Mouse (Mus musculus) midbrain, embryonic 16.5 days (tissue): ENCODE measurements around the gene Rftn1. TPM values are rescaled to one million over a fixed set of nuclear protein-coding genes. Genes with fewer than 3 reads are reported as not detected.

ENCODE experiments used
- ATAC-seq: fragments of 200-750 bp; cut with Nextera tagmentation; 2 replicates; pipeline ENCODE4 v1.8.0; 2017; ENCODE audit warnings: moderate TSS enrichment
- H3K27ac ChIP-seq: fragments of 300-500 bp; sonication (generic); 2 replicates; pipeline ENCODE4 v1.5.1; 2014; ENCODE audit warnings: mild to moderate bottlenecking, low read length, mixed read lengths
- H3K27me3 ChIP-seq: fragments of 300-500 bp; sonication (generic); 2 replicates; pipeline ENCODE4 v1.6.1; 2014; ENCODE audit warnings: low read depth, low read length, mixed read lengths; ENCODE audit not compliant: control insufficient read depth, insufficient read depth
- H3K36me3 ChIP-seq: fragments of 300-500 bp; sonication (generic); 2 replicates; pipeline ENCODE4 v1.6.1; 2014; ENCODE audit warnings: mild to moderate bottlenecking, low read length, moderate library complexity, mixed read lengths; ENCODE audit not compliant: control insufficient read depth, insufficient read depth
- H3K4me1 ChIP-seq: fragments of 300-500 bp; sonication (generic); 2 replicates; pipeline ENCODE4 v1.6.1; 2014; ENCODE audit warnings: mild to moderate bottlenecking, low read length, mixed read lengths; ENCODE audit not compliant: control insufficient read depth, insufficient read depth
- H3K4me2 ChIP-seq: fragments of 300-500 bp; sonication (generic); 2 replicates; pipeline ENCODE4 v1.6.1; 2014; ENCODE audit warnings: mild to moderate bottlenecking, low read length, mixed read lengths
- H3K4me3 ChIP-seq: fragments of 300-500 bp; sonication (generic); 2 replicates; pipeline ENCODE4 v1.5.1; 2014; ENCODE audit warnings: low read depth, mild to moderate bottlenecking, low read length, moderate library complexity, mixed read lengths
- H3K9ac ChIP-seq: fragments of 300-500 bp; sonication (generic); 2 replicates; pipeline ENCODE4 v1.6.1; 2014; ENCODE audit warnings: low read depth, low read length, mixed read lengths
- H3K9me3 ChIP-seq: fragments of 300-500 bp; sonication (generic); replicated peaks from 2 replicates; pipeline ENCODE4 v1.6.1; 2014; ENCODE audit warnings: mild to moderate bottlenecking, low read length, mixed read lengths; ENCODE audit not compliant: control insufficient read depth, poor library complexity, severe bottlenecking
- WGBS: fragments of 180-500 bp; shearing (Covaris S2); extraction: QIAGEN DNeasy Blood & Tissue Kit; methylation state at CpG from one replicate; pipeline ENCODE4 v1.1.7; 2014; 5-methylcytosine and 5-hydroxymethylcytosine counted together
- polyA plus RNA-seq: library from polyadenylated mRNA; unstranded; fragments of >200 nt; fragmentation: Nextera tagmentation; extraction: Ambion mirVana; gene quantifications from 2 replicates; pipeline ENCODE4 v1.2.1, GENCODE M21; 2015

Rftn1 gene
- polyA plus RNA-seq, 1 experiment from 2014 or later = 28.2 TPM

DNA sequence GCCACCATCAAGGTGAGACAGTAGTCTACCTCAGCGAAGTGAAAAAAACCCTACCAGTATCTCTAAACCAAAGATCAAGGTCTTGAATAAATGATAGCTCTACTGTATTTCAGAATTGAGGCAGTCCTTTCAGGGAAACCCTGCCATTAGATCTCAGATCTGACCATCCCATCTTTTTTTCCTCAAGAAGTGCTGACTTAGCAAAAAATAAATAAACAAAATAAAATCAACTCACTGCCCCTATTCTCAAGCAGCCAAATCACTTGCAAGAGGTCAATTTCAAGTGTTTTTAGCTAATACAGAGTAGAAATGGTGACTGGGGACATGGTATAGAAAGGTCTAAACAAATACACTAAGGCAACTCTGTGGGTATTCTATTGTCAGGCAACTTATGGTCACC is 136.5 kb downstream of the Rftn1 start:
- no peaks in the 10 kb centered on the region for H3K9me3 ChIP-seq
- no peaks in the 10 kb centered on the region for H3K36me3 ChIP-seq
- H3K4me2 ChIP-seq = no peak overlapping the region
- no peaks in the 10 kb centered on the region for H3K27me3 ChIP-seq
- H3K9ac ChIP-seq = no peak overlapping the region
- no peak overlapping the region for H3K4me3 ChIP-seq
- H3K4me1 ChIP-seq = peaks cover 4% of the 10 kb centered on the region; the same call in 1 of the 2 replicates
- WGBS = 100% methylated on average over 1 of the region's 1 CpGs
- no peak for ATAC-seq
- H3K27ac ChIP-seq = no peak overlapping the region

GRCm38 (mm10) chr17:50052741-50053468 is 137.6 kb downstream of the Rftn1 start:
- Histone ChIP-seq H3K4me3 (no peak overlapping the region), H3K36me3 (no peaks in the 10 kb centered on the region), H3K4me1 (peaks cover 7% of the 10 kb centered on the region; the same call in 1 of the 2 replicates), H3K4me2 (no peak overlapping the region), H3K27me3 (no peaks in the 10 kb centered on the region), H3K9me3 (no peaks in the 10 kb centered on the region), H3K27ac (no peak overlapping the region), H3K9ac (no peak overlapping the region)
- no peak for ATAC-seq
- WGBS = 79% methylated on average over 7 of the region's 7 CpGs

- Histone ChIP-seq H3K36me3 (no peaks in the 10 kb centered on the region), H3K27ac (no peak overlapping the region), H3K4me3 (no peak overlapping the region), H3K9me3 (no peaks in the 10 kb centered on the region), H3K4me2 (no peak overlapping the region), H3K27me3 (no peaks in the 10 kb centered on the region), H3K9ac (no peak overlapping the region), H3K4me1 (peaks cover 5% of the 10 kb centered on the region; the same call in 1 of the 2 replicates)
- no peak for ATAC-seq
- WGBS = 87% methylated on average over 9 of the region's 9 CpGs
Observed at GRCm38 (mm10) chr17:50050456-50050855, 140.0 kb downstream of the Rftn1 start.

- peaks cover 3% of the 10 kb centered on the region; the same call in 1 of the 2 replicates for H3K4me1 ChIP-seq
- 60% methylated on average over 9 of the region's 9 CpGs for WGBS
- no peak overlapping the region for H3K9ac ChIP-seq
- peak; percentile 19; the same call in 1 of the 2 replicates for ATAC-seq
- no peaks in the 10 kb centered on the region for H3K27me3 ChIP-seq
- H3K36me3 ChIP-seq = no peaks in the 10 kb centered on the region
- no peak overlapping the region for H3K4me2 ChIP-seq
- peak overlapping the region; percentile 57 for H3K27ac ChIP-seq
- no peak overlapping the region for H3K4me3 ChIP-seq
- no peaks in the 10 kb centered on the region for H3K9me3 ChIP-seq
Observed at GRCm38 (mm10) chr17:50048209-50048608, 142.3 kb downstream of the Rftn1 start.

- Histone ChIP-seq H3K9ac (no peak overlapping the region), H3K4me2 (no peak overlapping the region), H3K36me3 (no peaks in the 10 kb centered on the region), H3K4me1 (peaks cover 3% of the 10 kb centered on the region; the same call in 1 of the 2 replicates), H3K27me3 (no peaks in the 10 kb centered on the region), H3K9me3 (no peaks in the 10 kb centered on the region), H3K4me3 (no peak overlapping the region), H3K27ac (no peak overlapping the region)
- no peak for ATAC-seq
- WGBS = 93% methylated on average over 12 of the region's 12 CpGs
Observed at GRCm38 (mm10) chr17:50047182-50047581, 143.3 kb downstream of the Rftn1 start.

DNA sequence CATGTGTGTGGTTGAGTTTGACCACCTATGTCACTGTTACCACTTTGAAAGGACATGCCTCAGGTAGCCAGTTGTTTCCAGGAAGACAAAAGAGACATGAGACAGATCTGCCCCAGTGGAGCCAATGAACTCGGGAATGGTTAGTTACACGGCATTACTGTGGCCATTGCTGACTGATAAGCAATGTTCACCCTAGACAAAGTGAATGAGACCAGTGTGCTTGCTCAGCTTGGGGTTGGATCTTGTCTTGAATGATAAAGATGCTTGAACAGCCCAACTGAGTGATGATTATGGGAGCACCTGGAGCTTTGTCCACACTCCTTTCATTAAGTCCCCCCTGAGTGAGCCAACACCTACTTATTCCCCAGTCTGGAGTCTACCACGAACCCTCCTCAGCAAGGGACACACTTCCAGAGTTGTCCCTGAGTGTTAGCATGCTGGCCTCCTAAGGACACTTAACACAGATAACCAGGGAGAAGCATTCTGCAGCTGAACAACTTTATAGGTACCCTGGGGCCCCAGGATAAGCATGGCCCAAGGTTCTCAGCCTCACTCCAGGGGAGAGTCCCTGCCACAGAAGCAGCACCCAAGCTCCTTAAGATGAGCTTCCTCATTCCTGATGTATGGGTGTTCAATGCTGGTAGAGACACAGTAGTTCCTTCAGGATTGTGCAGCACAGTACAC is 149.6 kb downstream of the Rftn1 start:
- 92% methylated on average over 3 of the region's 3 CpGs for WGBS
- Histone ChIP-seq H3K9ac (no peak overlapping the region), H3K4me3 (no peak overlapping the region), H3K36me3 (no peaks in the 10 kb centered on the region), H3K9me3 (no peaks in the 10 kb centered on the region), H3K27ac (no peak overlapping the region), H3K27me3 (no peaks in the 10 kb centered on the region), H3K4me2 (no peak overlapping the region), H3K4me1 (no peaks in the 10 kb centered on the region)
- no peak for ATAC-seq

DNA sequence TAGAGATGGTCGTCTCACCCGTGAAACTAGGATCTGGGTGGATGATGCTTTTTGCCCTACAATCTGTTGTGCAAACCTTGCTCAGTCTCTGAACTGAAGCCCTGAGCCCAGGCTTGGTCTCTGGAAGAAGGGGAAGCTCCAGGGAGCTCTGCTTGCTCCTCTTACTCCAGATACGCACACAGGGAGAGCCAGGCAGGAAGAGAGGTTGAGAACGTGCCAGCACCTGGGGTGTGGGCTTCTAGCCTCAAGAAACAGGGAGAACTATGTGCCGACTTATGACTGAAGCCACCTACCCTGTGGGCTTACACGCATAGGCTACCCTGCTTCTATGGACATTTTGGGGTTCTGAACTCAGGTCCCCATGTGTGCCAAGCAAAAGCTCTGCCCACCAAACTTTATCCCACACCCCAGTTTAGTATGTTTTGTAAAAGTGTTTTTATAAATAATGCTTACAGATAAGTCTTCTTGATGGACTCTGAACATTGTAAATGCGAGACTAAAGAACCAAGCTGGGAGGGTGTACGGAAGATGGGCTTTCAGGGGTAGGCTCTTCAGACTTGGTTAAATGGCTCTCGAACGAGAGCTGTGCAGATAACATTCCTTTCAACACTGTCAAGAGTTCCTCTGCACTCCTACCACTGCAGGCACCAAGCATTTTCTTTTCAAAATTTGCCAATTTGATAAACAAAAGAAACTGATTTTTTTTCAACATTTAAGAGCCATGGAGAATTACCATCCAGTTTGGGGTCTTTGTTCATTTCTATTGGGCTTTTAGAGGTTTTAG is 152.4 kb downstream of the Rftn1 start:
- Histone ChIP-seq H3K9ac (no peak overlapping the region), H3K4me3 (no peak overlapping the region), H3K27ac (no peak overlapping the region), H3K4me1 (no peaks in the 10 kb centered on the region), H3K36me3 (no peaks in the 10 kb centered on the region), H3K27me3 (no peaks in the 10 kb centered on the region), H3K9me3 (no peaks in the 10 kb centered on the region), H3K4me2 (no peak overlapping the region)
- no peak for ATAC-seq
- WGBS = 81% methylated on average over 10 of the region's 10 CpGs

DNA sequence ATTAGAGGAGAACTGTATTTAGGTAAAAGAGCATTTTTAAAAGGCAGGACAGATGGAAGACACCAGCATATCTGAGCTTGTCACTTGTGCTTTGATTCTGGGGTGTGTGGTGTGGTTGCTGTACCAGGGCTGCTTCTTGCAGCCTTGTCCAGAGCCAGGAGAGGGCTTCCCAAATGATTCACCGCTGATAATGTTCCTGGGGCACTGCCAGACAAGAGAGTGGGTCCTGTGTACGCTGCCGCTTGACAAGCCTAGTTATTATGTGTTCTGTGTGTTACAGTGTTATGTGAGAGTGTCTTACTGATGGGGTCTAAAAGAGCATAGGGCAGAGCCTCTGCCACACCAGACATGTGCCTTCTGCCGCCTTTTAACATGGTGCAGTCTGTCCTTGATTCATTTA is 153.1 kb downstream of the Rftn1 start:
- WGBS = 73% methylated on average over 4 of the region's 4 CpGs
- H3K4me3 ChIP-seq = no peak overlapping the region
- ATAC-seq = 0 out of 2 replicates have a peak, but pooled peaks have one; percentile 4
- no peaks in the 10 kb centered on the region for H3K27me3 ChIP-seq
- no peaks in the 10 kb centered on the region for H3K36me3 ChIP-seq
- H3K9me3 ChIP-seq = no peaks in the 10 kb centered on the region
- no peak overlapping the region for H3K27ac ChIP-seq
- H3K4me2 ChIP-seq = no peak overlapping the region
- no peaks in the 10 kb centered on the region for H3K4me1 ChIP-seq
- no peak overlapping the region for H3K9ac ChIP-seq
